Comparison of ENCODE assay signal across 11 mouse cellular contexts in the genomic region with DNA sequence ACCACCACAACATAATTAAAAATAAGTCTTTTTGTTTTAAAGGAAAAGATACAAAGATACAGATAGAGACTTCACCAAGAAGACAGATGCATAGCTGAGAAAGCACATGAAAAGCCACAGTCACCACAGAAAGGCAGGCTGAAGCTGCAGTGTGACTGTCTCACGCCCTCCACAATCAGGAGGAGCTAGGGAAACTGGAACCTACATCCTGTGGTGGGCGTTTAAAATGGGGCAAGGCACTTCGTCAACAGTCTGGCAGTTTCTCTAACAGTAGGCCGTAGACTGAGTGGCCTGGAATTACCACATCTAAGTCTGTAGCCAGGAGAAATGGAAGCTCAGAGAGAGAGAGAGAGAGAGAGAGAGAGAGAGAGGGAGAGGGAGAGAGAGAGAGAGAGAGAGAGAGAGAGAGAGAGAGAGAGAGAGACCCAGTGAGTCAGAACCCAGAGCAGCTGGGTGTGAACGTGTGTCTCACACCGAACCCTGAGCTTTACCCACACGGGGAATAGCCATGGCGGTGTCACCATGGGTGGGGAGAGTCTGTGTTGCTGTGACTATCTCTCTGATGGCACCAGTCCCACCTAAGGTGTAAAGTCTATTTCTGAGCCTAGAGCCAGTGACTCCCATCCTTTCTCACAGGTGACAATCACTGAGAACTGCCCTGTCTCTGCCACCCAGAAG. TPM values are rescaled to one million over a fixed set of nuclear protein-coding genes. Genes with fewer than 3 reads are reported as not detected.
DNase-seq lines count a peak whose midpoint lies in the region; ATAC-seq lines count a peak whose summit lies in the region.
"Had no signal": no experiment of that assay in that cellular context is flagged by ENCODE, and none has a peak within 500 bp of the region (broad histone marks: within the 10 kb centered on the region; RNA-seq: fewer than 3 reads in every experiment).

No protein-coding gene starts in this region.

- peak; percentile 53 for DNase-seq in left cerebral cortex, adult 11 months (ENCODE audit: low spot score)
- no peak for DNase-seq in left cerebral cortex, postnatal 10 days (ENCODE audit: extremely low spot score in 1 of 2, low spot score in 2 of 2)
- DNase-seq in CD8-positive naive resting alpha-beta T cell, adult 2 months (ENCODE audit: low read depth in 2 of 2, low spot score in 2 of 2), result peak; percentile 63 to 73
- DNase-seq in left cerebral cortex, postnatal 14 days (ENCODE audit: low spot score in 2 of 2), result peak; percentile 56 to 74
- peak; percentile 48 to 63 for DNase-seq in thymus, adult 18-20 months
- DNase-seq in cerebellum, adult 18-20 months, result no peak
- no peak for DNase-seq in heart, adult 11 months
- DNase-seq: gastrocnemius, postnatal 25 days; lung, postnatal 4 days had no signal

- WGBS in hindbrain, embryonic 16.5 days, result 79% methylated on average over 8 of the region's 8 CpGs

- H3K36me3 ChIP-seq in hindbrain, embryonic 16.5 days (ENCODE audit: control insufficient read depth, insufficient read depth, low read length), result no peaks in the 10 kb centered on the region

- no peak overlapping the region for H3K27ac ChIP-seq in hindbrain, embryonic 16.5 days (ENCODE audit: low read depth, low read length)

- no peak for ATAC-seq in hindbrain, embryonic 16.5 days

- no peaks in the 10 kb centered on the region for H3K9me3 ChIP-seq in hindbrain, embryonic 16.5 days (ENCODE audit: control insufficient read depth, low read length)

- peaks cover 12% of the 10 kb centered on the region for H3K4me1 ChIP-seq in hindbrain, embryonic 16.5 days (ENCODE audit: control insufficient read depth, insufficient read depth, low read depth, low read length)

- H3K27me3 ChIP-seq in hindbrain, embryonic 16.5 days (replicated peaks; ENCODE audit: control insufficient read depth, insufficient read depth, low read length), result no peaks in the 10 kb centered on the region

- H3K4me2 ChIP-seq in hindbrain, embryonic 16.5 days (ENCODE audit: low read length), result no peak overlapping the region

- H3K4me3 ChIP-seq in hindbrain, embryonic 16.5 days (ENCODE audit: low read length), result no peak overlapping the region

- H3K9ac ChIP-seq in hindbrain, embryonic 16.5 days (ENCODE audit: low read depth, low read length), result no peak overlapping the region

- intact Hi-C loops in left cerebral cortex, postnatal 10 days (cut with DNase I), result no loop called here
- intact Hi-C loops in left cerebral cortex, postnatal 14 days (cut with DNase I), result no loop called here

RNA-seq across cellular contexts. Expression of a gene that starts 4.7 kb away (rescaled TPM):
- 1 to 10 TPM; 1.3 to 1.7 TPM for total RNA-seq in left cerebral cortex, postnatal 10 days (2021)
- total RNA-seq in left cerebral cortex, postnatal 14 days (2021), result 1 to 10 TPM; 1.2 to 1.3 TPM
- polyA plus RNA-seq in hindbrain, embryonic 16.5 days (2015; fragmentation: Nextera tagmentation; extraction: Ambion mirVana), result 0.15 and 0.17 TPM in 2 replicates
- total RNA-seq: liver, adult 2 months had no signal
- polyA plus RNA-seq: liver, adult 2 months had no signal

RNA-seq across cellular contexts. Expression of a gene that starts 17.9 kb away (rescaled TPM):
- 100 to 1,000 TPM; 333 to 340 TPM for total RNA-seq in left cerebral cortex, postnatal 10 days (2021)
- total RNA-seq in left cerebral cortex, postnatal 14 days (2021), result 100 to 1,000 TPM; 287 to 330 TPM
- 95.2 and 97.8 TPM in 2 replicates for polyA plus RNA-seq in hindbrain, embryonic 16.5 days (2015; fragmentation: Nextera tagmentation; extraction: Ambion mirVana)

RNA-seq across cellular contexts. Expression of a gene that starts 47.6 kb away (rescaled TPM):
- total RNA-seq in left cerebral cortex, postnatal 10 days (2021), result 10 to 100 TPM; 24.9 to 27.4 TPM
- 10 to 100 TPM; 24.8 to 26.3 TPM for total RNA-seq in left cerebral cortex, postnatal 14 days (2021)
- polyA plus RNA-seq in hindbrain, embryonic 16.5 days (2015; fragmentation: Nextera tagmentation; extraction: Ambion mirVana), result 15.2 and 18.9 TPM in 2 replicates

Comparison
In these comparisons a context has a peak if more than half of its experiments do, and no peak if none do; other contexts are left out.
1. DNase-seq: peak in left cerebral cortex, adult 11 months (single experiment), CD8-positive naive resting alpha-beta T cell, adult 2 months (2 of 2), left cerebral cortex, postnatal 14 days (2 of 2) and thymus, adult 18-20 months (2 of 2); none in left cerebral cortex, postnatal 10 days (0 of 2), cerebellum, adult 18-20 months (0 of 2) and heart, adult 11 months (single experiment).